10 mouse cellular contexts compared by ENCODE assay signal in genomic region chr17:29136236-29136635, GRCm38 (mm10). TPM values are rescaled to one million over a fixed set of nuclear protein-coding genes. Genes with fewer than 3 reads are reported as not detected.
DNase-seq lines count a peak whose midpoint lies in the region; TF ChIP-seq lines count a peak whose summit lies in the region.
"Had no signal": no experiment of that assay in that cellular context is flagged by ENCODE, and none has a peak within 500 bp of the region (broad histone marks: within the 10 kb centered on the region; RNA-seq: fewer than 3 reads in every experiment).

No protein-coding gene starts in this region.

- 46% methylated on average over 6 of the region's 6 CpGs for WGBS in lung, adult 2 months
- WGBS in hindbrain, embryonic 10.5 days = 57% methylated on average over 6 of the region's 6 CpGs

- no peaks in the 10 kb centered on the region for H3K27me3 ChIP-seq in hindbrain, embryonic 10.5 days (ENCODE audit: insufficient read depth, poor library complexity, severe bottlenecking)
- H3K27me3 ChIP-seq: embryonic facial prominence, embryonic 13.5 days had no signal

- TF ChIP-seq POLR2A in lung, adult 2 months (IDR thresholded peaks at IDR 0.05; ENCODE audit: borderline replicate concordance, extremely low read depth, low read depth, low read length) = no peak

- peak; percentile 45 to 47 for DNase-seq in layer of hippocampus, adult 8-10 months (ENCODE audit: low spot score in 2 of 2)
- DNase-seq in layer of hippocampus, adult 11-12 months (ENCODE audit: low spot score) = no peak
- DNase-seq in adrenal gland, postnatal 25 days = peak; percentile 67
- peak; percentile 87 for DNase-seq in gastrocnemius, postnatal 14 days
- DNase-seq in lung, adult 2 months = peak; percentile 37
- DNase-seq in embryo, embryonic 9.5 days (ENCODE audit: extremely low spot score) = no peak
- DNase-seq in hindbrain, embryonic 10.5 days (ENCODE audit: low spot score) = no peak
- DNase-seq in yolk sac, embryonic 10.5 days (ENCODE audit: low spot score) = no peak

- TF ChIP-seq CTCF in lung, adult 2 months (IDR thresholded peaks at IDR 0.05; ENCODE audit: insufficient read depth, low read length) = no peak

- no peak overlapping the region for H3K4me3 ChIP-seq in lung, adult 2 months (replicated peaks; ENCODE audit: extremely low read depth, low read depth, low read length)
- H3K4me3 ChIP-seq in hindbrain, embryonic 10.5 days = no peak overlapping the region
- H3K4me3 ChIP-seq: embryonic facial prominence, embryonic 13.5 days had no signal

- no peak overlapping the region for H3K27ac ChIP-seq in hindbrain, embryonic 10.5 days
- H3K27ac ChIP-seq: embryonic facial prominence, embryonic 13.5 days had no signal

- no peaks in the 10 kb centered on the region for H3K9me3 ChIP-seq in hindbrain, embryonic 10.5 days
- H3K9me3 ChIP-seq: embryonic facial prominence, embryonic 13.5 days had no signal

- H3K36me3 ChIP-seq in hindbrain, embryonic 10.5 days = no peaks in the 10 kb centered on the region
- H3K36me3 ChIP-seq: embryonic facial prominence, embryonic 13.5 days had no signal

- H3K4me1 ChIP-seq in lung, adult 2 months (ENCODE audit: control insufficient read depth, insufficient read depth, low read length) = no peaks in the 10 kb centered on the region
- peaks cover 30% of the 10 kb centered on the region for H3K4me1 ChIP-seq in hindbrain, embryonic 10.5 days (replicated peaks)

- intact Hi-C loops in gastrocnemius, postnatal 14 days (cut with DNase I; ENCODE audit: low total_unique reads) = no loop called here

RNA-seq across cellular contexts. Expression of gene Rab44, which starts 22.3 kb away (rescaled TPM):
- total RNA-seq in layer of hippocampus, adult 8-10 months (2022) = under 1 TPM in 2 of 4 experiments, not detected in 2; 0.16 to 0.30 TPM
- 0.30 and 0.86 TPM in 2 replicates for total RNA-seq in adrenal gland, postnatal 25 days (2021)
- total RNA-seq in gastrocnemius, postnatal 14 days (2021) = 1 to 10 TPM; 1.2 to 1.6 TPM
- polyA plus RNA-seq in lung, adult 2 months (2012; rRNA removed) = 13.0 and 15.7 TPM in 2 replicates
- polyA plus RNA-seq in hindbrain, embryonic 10.5 days (2016; fragmentation: Nextera tagmentation; extraction: Ambion mirVana) = 0.04 TPM in 1 of 2 replicates, not detected in the other
- polyA plus RNA-seq: limb, embryonic 11.5 days had no signal

RNA-seq across cellular contexts. Expression of gene Cdkn1a, which starts 45.5 kb away (rescaled TPM):
- 10 to 100 TPM in 1 of 4 experiments, 1 to 10 TPM in 3; 7.0 to 12.5 (median 8.8) TPM for total RNA-seq in layer of hippocampus, adult 8-10 months (2022)
- total RNA-seq in adrenal gland, postnatal 25 days (2021) = 8.9 and 23.4 TPM in 2 replicates
- total RNA-seq in gastrocnemius, postnatal 14 days (2021) = 10 to 100 TPM; 24.1 to 70.7 TPM
- polyA plus RNA-seq in lung, adult 2 months (2012; rRNA removed) = 70.3 and 91.5 TPM in 2 replicates
- polyA plus RNA-seq in hindbrain, embryonic 10.5 days (2016; fragmentation: Nextera tagmentation; extraction: Ambion mirVana) = 29.9 and 36.0 TPM in 2 replicates

Comparison
In these comparisons a context has a peak if more than half of its experiments do, and no peak if none do; other contexts are left out.
1. DNase-seq: peak in layer of hippocampus, adult 8-10 months (2 of 2), adrenal gland, postnatal 25 days (single experiment), gastrocnemius, postnatal 14 days (single experiment) and lung, adult 2 months (single experiment); none in layer of hippocampus, adult 11-12 months (single experiment), embryo, embryonic 9.5 days (single experiment), hindbrain, embryonic 10.5 days (single experiment) and yolk sac, embryonic 10.5 days (single experiment).